Mouse (Mus musculus) natural killer cell, adult 2 months (primary cell): ENCODE measurements around the gene Nkrf.

Source experiments
- DNase-seq, 2 experiments: peaks; one replicate each; pipeline ENCODE4 v3.0.0; 2022; ENCODE audit warnings: low spot score in 2 of 2

Nkrf gene

GRCm38 (mm10) chrX:36902321-36903114, at the start of gene Nkrf:
Nkrf (minus strand) TSS chrX:36902899.
- DNase-seq = peak; percentile 12 to 26

- DNase-seq = no peak
Measured at GRCm38 (mm10) chrX:36941106-36941505, 38.4 kb upstream of the Nkrf start.

- no peak for DNase-seq
Measured at GRCm38 (mm10) chrX:36939806-36940413, 37.2 kb upstream of the Nkrf start.

GRCm38 (mm10) chrX:36935326-36935966, 32.7 kb upstream of the Nkrf start:
- no peak for DNase-seq

- peak in 1 of 2 experiments; percentile 0 for DNase-seq
Measured at GRCm38 (mm10) chrX:36930574-36930973, 27.9 kb upstream of the Nkrf start.

- DNase-seq = no peak
Measured at GRCm38 (mm10) chrX:36929694-36930093, 27.0 kb upstream of the Nkrf start.

GRCm38 (mm10) chrX:36928791-36929190, 26.1 kb upstream of the Nkrf start:
- no peak for DNase-seq

GRCm38 (mm10) chrX:36921346-36921745, 18.6 kb upstream of the Nkrf start:
- no peak for DNase-seq

- no peak for DNase-seq
Measured at GRCm38 (mm10) chrX:36917749-36918148, 15.1 kb upstream of the Nkrf start.

GRCm38 (mm10) chrX:36911343-36911742, 8.6 kb upstream of the Nkrf start:
- DNase-seq = peak; percentile 27 to 38

- no peak for DNase-seq
Measured at GRCm38 (mm10) chrX:36906539-36906938, 3.8 kb upstream of the Nkrf start.

- DNase-seq = peak; percentile 92
Measured at GRCm38 (mm10) chrX:36903115-36903768, 543 bp upstream of the Nkrf start.

- DNase-seq = no peak
Measured at GRCm38 (mm10) chrX:36901655-36902054, 1.0 kb downstream of the Nkrf start.

GRCm38 (mm10) chrX:36898931-36899330, 3.8 kb downstream of the Nkrf start:
- DNase-seq = peak; percentile 28 to 35

- peak in 1 of 2 experiments; percentile 36 for DNase-seq
Measured at GRCm38 (mm10) chrX:36884719-36885118, 18.0 kb downstream of the Nkrf start.

- peak in 1 of 2 experiments; percentile 3 for DNase-seq
Measured at GRCm38 (mm10) chrX:36874704-36875128, 28.0 kb downstream of the Nkrf start.

GRCm38 (mm10) chrX:36874178-36874696, 28.5 kb downstream of the Nkrf start:
- peak; percentile 82 to 89 for DNase-seq

- DNase-seq = no peak
Measured at GRCm38 (mm10) chrX:36873765-36874164, 28.9 kb downstream of the Nkrf start, which contains the start of the genes Ube2a and C330007P06Rik. Ube2a (plus strand) TSS chrX:36873900. C330007P06Rik (minus strand) TSS chrX:36874111.

GRCm38 (mm10) chrX:36870372-36870771, 32.3 kb downstream of the Nkrf start:
- no peak for DNase-seq

GRCm38 (mm10) chrX:36864609-36865328, 37.9 kb downstream of the Nkrf start:
- no peak for DNase-seq
